Mouse (Mus musculus) forebrain, embryonic 10.5 days (tissue): Measurements from ENCODE around the gene Ngfr. TPM values are rescaled to one million over a fixed set of nuclear protein-coding genes. Genes with fewer than 3 reads are reported as not detected.
A peak's percentile ranks its signal among the peaks of the same experiment; 100 is the strongest.

ENCODE experiments used
- DNase-seq: peaks from one replicate; pipeline ENCODE4 v3.0.0-alpha.2; 2017; ENCODE audit warnings: low spot score; ENCODE audit errors: extremely low spot score
- H3K27ac ChIP-seq: fragments of 300-500 bp; sonication (generic); 2 replicates; pipeline ENCODE4 v1.5.1; 2016; ENCODE audit warnings: mild to moderate bottlenecking
- H3K27me3 ChIP-seq: fragments of 300-500 bp; sonication (generic); 2 replicates; pipeline ENCODE4 v1.6.1; 2016; ENCODE audit warnings: mild to moderate bottlenecking; ENCODE audit not compliant: poor library complexity, severe bottlenecking
- H3K36me3 ChIP-seq: fragments of 300-500 bp; sonication (generic); replicated peaks from 2 replicates; pipeline ENCODE4 v1.6.1; 2016; ENCODE audit warnings: mild to moderate bottlenecking, moderate library complexity
- H3K4me1 ChIP-seq: fragments of 300-500 bp; sonication (generic); 2 replicates; pipeline ENCODE4 v1.6.1; 2016
- H3K4me3 ChIP-seq: fragments of 300-500 bp; sonication (generic); 2 replicates; pipeline ENCODE4 v1.5.1; 2016; ENCODE audit warnings: mild to moderate bottlenecking, moderate library complexity
- H3K9me3 ChIP-seq: fragments of 300-500 bp; sonication (generic); 2 replicates; pipeline ENCODE4 v1.6.1; 2016; ENCODE audit warnings: mild to moderate bottlenecking, moderate library complexity
- WGBS: fragments of 180-500 bp; shearing (Covaris S2); methylation state at CpG from one replicate; pipeline ENCODE4 v1.1.7; 2016; 5-methylcytosine and 5-hydroxymethylcytosine counted together
- polyA plus RNA-seq: library from polyadenylated mRNA; unstranded; fragments of >200 nt; fragmentation: Nextera tagmentation; extraction: Ambion mirVana; gene quantifications from 2 replicates; pipeline ENCODE4 v1.2.1, GENCODE M21; 2016

The Ngfr gene
- polyA plus RNA-seq, 1 experiment from 2014 or later, result 12.3 TPM

GRCm38 (mm10) chr11:95586751-95587422 lies 648 bp downstream of the Ngfr start:
- peak overlapping the region; percentile 55 for H3K4me3 ChIP-seq
- no peak for DNase-seq
- peaks cover 99% of the 10 kb centered on the region for H3K27me3 ChIP-seq
- H3K36me3 ChIP-seq, result no peaks in the 10 kb centered on the region
- peaks cover 64% of the 10 kb centered on the region for H3K4me1 ChIP-seq
- peak overlapping the region; percentile 62 for H3K27ac ChIP-seq
- no peaks in the 10 kb centered on the region for H3K9me3 ChIP-seq
- under 1% methylated on average over 27 of the region's 27 CpGs for WGBS

- Histone ChIP-seq H3K4me1 (peaks cover 72% of the 10 kb centered on the region), H3K4me3 (peak overlapping the region; percentile 55), H3K27ac (0 out of 2 replicates have a peak overlapping the region, but pooled peaks have one; percentile 62), H3K9me3 (no peaks in the 10 kb centered on the region), H3K36me3 (no peaks in the 10 kb centered on the region), H3K27me3 (peaks cover 99% of the 10 kb centered on the region)
- peak; percentile 91 for DNase-seq
- under 1% methylated on average over 25 of the region's 25 CpGs for WGBS
Measured at GRCm38 (mm10) chr11:95586184-95586583, 1.4 kb downstream of the Ngfr start.

GRCm38 (mm10) chr11:95585684-95586083 lies 1.9 kb downstream of the Ngfr start:
- Histone ChIP-seq H3K27ac (no peak overlapping the region), H3K4me3 (peak overlapping the region; percentile 55), H3K4me1 (peaks cover 77% of the 10 kb centered on the region), H3K27me3 (peaks cover 100% of the 10 kb centered on the region), H3K36me3 (no peaks in the 10 kb centered on the region), H3K9me3 (no peaks in the 10 kb centered on the region)
- WGBS, result 1% methylated on average over 15 of the region's 15 CpGs
- no peak for DNase-seq

GRCm38 (mm10) chr11:95585281-95585680 lies 2.3 kb downstream of the Ngfr start:
- Histone ChIP-seq H3K36me3 (no peaks in the 10 kb centered on the region), H3K4me1 (peaks cover 81% of the 10 kb centered on the region), H3K27me3 (peaks cover 100% of the 10 kb centered on the region), H3K9me3 (no peaks in the 10 kb centered on the region), H3K27ac (no peak overlapping the region), H3K4me3 (peak overlapping the region; percentile 55)
- WGBS, result under 1% methylated on average over 24 of the region's 24 CpGs
- DNase-seq, result peak; percentile 69

- WGBS, result 11% methylated on average over 9 of the region's 9 CpGs
- Histone ChIP-seq H3K27me3 (peaks cover 100% of the 10 kb centered on the region), H3K4me1 (peaks cover 87% of the 10 kb centered on the region), H3K27ac (no peak overlapping the region), H3K9me3 (no peaks in the 10 kb centered on the region), H3K4me3 (peak overlapping the region; percentile 55; the same call in 1 of the 2 replicates), H3K36me3 (no peaks in the 10 kb centered on the region)
- no peak for DNase-seq
Measured at GRCm38 (mm10) chr11:95584651-95585050, 2.9 kb downstream of the Ngfr start.

DNA sequence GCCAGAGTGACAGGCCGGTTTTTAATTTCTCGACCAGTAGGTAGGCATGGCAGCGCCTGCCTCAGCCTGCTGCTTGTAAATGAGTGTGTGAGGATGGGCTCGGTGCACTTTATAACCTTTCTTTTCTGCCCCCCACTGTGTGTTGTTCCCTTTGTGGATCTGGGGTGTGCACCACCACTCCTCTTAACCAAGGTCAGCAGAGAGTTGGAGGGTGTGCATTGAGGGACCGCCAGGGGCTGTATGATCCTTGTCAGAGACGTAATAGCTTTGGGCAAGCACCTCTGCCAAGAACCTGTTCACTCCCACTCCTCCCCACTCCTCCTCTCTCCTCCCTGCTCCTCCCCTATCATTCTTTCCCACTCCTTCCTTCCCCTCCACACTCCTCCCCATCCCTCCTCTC lies 4.1 kb downstream of the Ngfr start:
- H3K27me3 ChIP-seq, result peaks cover 100% of the 10 kb centered on the region
- DNase-seq, result no peak
- H3K4me3 ChIP-seq, result no peak overlapping the region
- H3K9me3 ChIP-seq, result no peaks in the 10 kb centered on the region
- H3K36me3 ChIP-seq, result no peaks in the 10 kb centered on the region
- peaks cover 91% of the 10 kb centered on the region for H3K4me1 ChIP-seq
- no peak overlapping the region for H3K27ac ChIP-seq
- 67% methylated on average over 6 of the region's 6 CpGs for WGBS

GRCm38 (mm10) chr11:95582193-95582592 lies 5.3 kb downstream of the Ngfr start:
- Histone ChIP-seq H3K27ac (no peak overlapping the region), H3K4me1 (peaks cover 95% of the 10 kb centered on the region), H3K4me3 (no peak overlapping the region), H3K36me3 (no peaks in the 10 kb centered on the region), H3K27me3 (peaks cover 100% of the 10 kb centered on the region), H3K9me3 (no peaks in the 10 kb centered on the region)
- WGBS, result 55% methylated on average over 3 of the region's 3 CpGs
- no peak for DNase-seq

DNA sequence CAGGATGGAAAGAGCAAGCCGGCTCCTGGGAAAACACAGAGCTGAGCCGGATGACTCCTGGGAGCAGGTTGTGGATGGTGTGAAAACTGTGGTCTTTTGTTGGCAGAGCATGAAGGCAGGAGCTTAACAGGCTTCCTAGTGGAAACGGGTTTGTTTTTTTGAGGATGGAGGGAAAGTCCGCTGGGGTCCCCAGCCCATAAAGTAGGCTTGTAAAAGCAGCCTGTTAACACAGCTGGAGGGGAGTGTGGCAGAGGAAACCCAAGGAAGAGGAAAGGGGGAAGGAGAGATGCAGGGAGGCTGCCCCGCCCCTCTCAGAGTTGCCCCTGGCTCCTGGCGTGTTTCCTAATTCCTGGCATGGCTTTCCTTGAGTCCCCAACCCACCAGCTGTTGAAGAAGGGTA lies 8.1 kb downstream of the Ngfr start:
- Histone ChIP-seq H3K27ac (no peak overlapping the region), H3K4me3 (no peak overlapping the region), H3K9me3 (no peaks in the 10 kb centered on the region), H3K36me3 (no peaks in the 10 kb centered on the region), H3K27me3 (peaks cover 99% of the 10 kb centered on the region), H3K4me1 (peaks cover 94% of the 10 kb centered on the region)
- DNase-seq, result no peak
- 17% methylated on average over 6 of the region's 6 CpGs for WGBS

- Histone ChIP-seq H3K9me3 (no peaks in the 10 kb centered on the region), H3K36me3 (0 out of 2 replicates have a peak, but pooled peaks cover 2% of the 10 kb centered on the region), H3K27me3 (peaks cover 87% of the 10 kb centered on the region), H3K4me1 (peaks cover 82% of the 10 kb centered on the region), H3K4me3 (peak overlapping the region; percentile 44), H3K27ac (no peak overlapping the region)
- WGBS, result 16% methylated on average over 39 of the region's 39 CpGs
- DNase-seq, result peak; percentile 77
Measured at GRCm38 (mm10) chr11:95577776-95578446, 9.6 kb downstream of the Ngfr start.

- Histone ChIP-seq H3K36me3 (0 out of 2 replicates have a peak, but pooled peaks cover 2% of the 10 kb centered on the region), H3K27ac (peak overlapping the region; percentile 51; the same call in 1 of the 2 replicates), H3K27me3 (peaks cover 85% of the 10 kb centered on the region), H3K4me1 (peaks cover 80% of the 10 kb centered on the region), H3K4me3 (no peak overlapping the region), H3K9me3 (no peaks in the 10 kb centered on the region)
- DNase-seq, result no peak
- WGBS, result 68% methylated on average over 8 of the region's 8 CpGs
Measured at GRCm38 (mm10) chr11:95576299-95576698, 11.2 kb downstream of the Ngfr start.

DNA sequence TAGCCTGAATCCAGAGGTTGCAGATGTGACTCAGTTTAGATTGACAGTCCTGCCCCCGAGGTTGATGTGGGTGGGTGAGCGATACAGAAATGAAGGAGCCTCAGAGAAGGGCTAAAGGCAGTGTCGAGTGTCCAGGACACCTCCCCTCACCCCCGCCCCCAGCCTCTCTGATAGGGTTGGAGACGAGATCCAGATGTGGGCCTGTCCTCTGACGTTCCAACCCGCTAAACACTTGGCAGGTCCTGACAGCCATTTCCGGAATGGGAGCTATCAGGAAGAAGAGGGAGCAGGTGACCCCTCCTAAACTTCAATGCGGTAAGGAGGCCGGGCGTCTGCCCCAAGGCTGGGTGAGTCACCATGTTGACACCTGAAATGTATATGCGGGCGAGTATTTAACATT lies 11.7 kb downstream of the Ngfr start:
- Histone ChIP-seq H3K4me1 (peaks cover 80% of the 10 kb centered on the region), H3K27ac (peak overlapping the region; percentile 13; the same call in 1 of the 2 replicates)
- no peak for DNase-seq

DNA sequence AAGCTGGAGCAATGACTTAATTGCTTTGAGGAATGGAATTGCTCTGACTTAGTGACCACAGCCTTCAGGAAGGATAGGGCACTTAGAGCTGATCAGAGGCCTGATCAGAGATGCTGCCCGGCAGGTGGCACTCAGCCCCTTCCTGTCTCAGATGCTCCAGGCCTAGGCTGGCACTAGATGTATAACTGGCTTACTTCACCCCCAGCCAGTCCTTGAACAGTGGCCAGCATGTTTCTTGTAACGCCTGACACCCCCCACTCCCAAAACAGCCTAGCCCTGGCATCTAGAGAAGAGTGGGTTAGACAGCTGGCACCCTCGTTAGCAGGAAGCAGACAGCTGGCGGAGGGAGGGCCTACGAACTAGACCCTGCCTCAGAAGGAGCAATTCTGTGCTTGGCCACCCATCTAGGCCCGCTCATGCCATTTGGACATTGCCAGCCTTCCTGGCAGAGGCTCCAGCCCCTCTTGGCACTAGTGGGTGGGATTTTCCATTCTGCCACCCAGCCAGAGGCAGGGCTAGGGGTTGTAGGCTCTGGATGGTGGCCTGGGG lies 12.7 kb downstream of the Ngfr start:
- Histone ChIP-seq H3K27me3 (peaks cover 84% of the 10 kb centered on the region), H3K9me3 (no peaks in the 10 kb centered on the region), H3K36me3 (0 out of 2 replicates have a peak, but pooled peaks cover 2% of the 10 kb centered on the region), H3K4me1 (peaks cover 80% of the 10 kb centered on the region), H3K27ac (peak overlapping the region; percentile 13; the same call in 1 of the 2 replicates), H3K4me3 (no peak overlapping the region)
- DNase-seq, result no peak
- 89% methylated on average over 6 of the region's 6 CpGs for WGBS

More for the DNA sequence above, 11.7 kb downstream of the Ngfr start:
- H3K9me3 ChIP-seq, result no peaks in the 10 kb centered on the region
- 0 out of 2 replicates have a peak, but pooled peaks cover 2% of the 10 kb centered on the region for H3K36me3 ChIP-seq
- peaks cover 84% of the 10 kb centered on the region for H3K27me3 ChIP-seq
- WGBS, result 62% methylated on average over 13 of the region's 13 CpGs
- no peak overlapping the region for H3K4me3 ChIP-seq

DNA sequence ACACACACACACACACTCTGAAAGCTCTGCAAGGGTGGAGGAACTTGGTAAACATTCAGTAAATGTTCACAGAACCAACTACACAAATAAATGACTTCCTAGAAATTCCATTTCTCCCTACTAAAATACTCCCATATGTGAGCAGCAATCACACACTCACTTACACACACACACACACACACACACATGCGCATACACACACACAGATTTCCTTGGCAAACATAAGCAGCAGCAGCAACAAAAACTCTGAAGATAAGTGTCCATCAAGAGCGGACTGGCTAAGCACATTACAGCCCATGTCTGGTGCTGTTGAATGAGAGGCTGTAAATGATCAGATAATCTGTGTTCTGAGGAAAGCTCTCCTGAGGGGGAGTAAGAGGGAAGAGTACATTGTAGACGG lies 15.3 kb downstream of the Ngfr start:
- H3K36me3 ChIP-seq, result 0 out of 2 replicates have a peak, but pooled peaks cover 2% of the 10 kb centered on the region
- peaks cover 77% of the 10 kb centered on the region for H3K27me3 ChIP-seq
- 82% methylated on average over 3 of the region's 3 CpGs for WGBS
- peaks cover 78% of the 10 kb centered on the region for H3K4me1 ChIP-seq
- H3K27ac ChIP-seq, result no peak overlapping the region
- H3K4me3 ChIP-seq, result no peak overlapping the region
- no peaks in the 10 kb centered on the region for H3K9me3 ChIP-seq
- DNase-seq, result no peak
